Mouse (Mus musculus): ENCODE data around the gene Scyl2. TPM values are rescaled to one million over a fixed set of nuclear protein-coding genes. Genes with fewer than 3 reads are reported as not detected.
"Not testable (repeated sequence)": the region's sequence is repeated elsewhere in the genome, so short reads cannot be mapped to it uniquely, and the experiment has no call there.

Gene Scyl2
- polyA plus RNA-seq, 1 experiment, result 13.7 TPM

- no peak for DNase-seq (ENCODE audit: low read depth, low spot score)
- 79% methylated on average over 4 of the region's 4 CpGs for WGBS
Measured at GRCm38 (mm10) chr10:89681706-89682105, 4.4 kb downstream of the Scyl2 start.

GRCm38 (mm10) chr10:89680517-89680916 is 5.6 kb downstream of the Scyl2 start:
- DNase-seq (ENCODE audit: low read depth, low spot score), result no peak
- WGBS, result 77% methylated on average over 3 of the region's 3 CpGs

- no peak for DNase-seq (ENCODE audit: low read depth, low spot score)
- WGBS, result 94% methylated on average over 1 of the region's 1 CpGs
Measured at GRCm38 (mm10) chr10:89679448-89679847, 6.6 kb downstream of the Scyl2 start.

GRCm38 (mm10) chr10:89678054-89678453 is 8.0 kb downstream of the Scyl2 start:
- WGBS, result 81% methylated on average over 4 of the region's 4 CpGs
- DNase-seq (ENCODE audit: low read depth, low spot score), result no peak

- DNase-seq (ENCODE audit: low read depth, low spot score), result no peak
- 78% methylated on average over 4 of the region's 4 CpGs for WGBS
Measured at GRCm38 (mm10) chr10:89676609-89677008, 9.5 kb downstream of the Scyl2 start.

- WGBS, result 97% methylated on average over 5 of the region's 5 CpGs
Measured at GRCm38 (mm10) chr10:89670371-89670770, 15.7 kb downstream of the Scyl2 start.

GRCm38 (mm10) chr10:89667571-89667970 is 18.5 kb downstream of the Scyl2 start:
- 78% methylated on average over 7 of the region's 7 CpGs for WGBS
- no peak for DNase-seq (ENCODE audit: low read depth, low spot score)

More at GRCm38 (mm10) chr10:89670371-89670770, 15.7 kb downstream of the Scyl2 start:
- DNase-seq (ENCODE audit: low read depth, low spot score), result not testable (repeated sequence)

- DNase-seq (ENCODE audit: low read depth, low spot score), result no peak
- 81% methylated on average over 9 of the region's 9 CpGs for WGBS
Measured at GRCm38 (mm10) chr10:89665679-89666078, 20.4 kb downstream of the Scyl2 start.

- WGBS, result 89% methylated on average over 8 of the region's 8 CpGs
- no peak for DNase-seq (ENCODE audit: low read depth, low spot score)
Measured at GRCm38 (mm10) chr10:89664977-89665645, 21.0 kb downstream of the Scyl2 start.

- WGBS, result 80% methylated on average over 5 of the region's 5 CpGs
- no peak for DNase-seq (ENCODE audit: low read depth, low spot score)
Measured at GRCm38 (mm10) chr10:89656366-89656765, 29.7 kb downstream of the Scyl2 start.

- DNase-seq (ENCODE audit: low read depth, low spot score), result no peak
- 84% methylated on average over 8 of the region's 8 CpGs for WGBS
Measured at GRCm38 (mm10) chr10:89652912-89653311, 33.2 kb downstream of the Scyl2 start.

GRCm38 (mm10) chr10:89651691-89652090 is 34.4 kb downstream of the Scyl2 start:
- no peak for DNase-seq (ENCODE audit: low read depth, low spot score)
- WGBS, result 42% methylated on average over 1 of the region's 1 CpGs

- WGBS, result 41% methylated on average over 9 of the region's 9 CpGs
- DNase-seq (ENCODE audit: low read depth, low spot score), result no peak
Measured at GRCm38 (mm10) chr10:89646918-89647317, 39.2 kb downstream of the Scyl2 start.

- WGBS, result 83% methylated on average over 3 of the region's 3 CpGs
Measured at GRCm38 (mm10) chr10:89637001-89637400, 49.1 kb downstream of the Scyl2 start.

GRCm38 (mm10) chr10:89635018-89635417 is 51.1 kb downstream of the Scyl2 start:
- DNase-seq (ENCODE audit: low read depth, low spot score), result no peak
- WGBS, result 80% methylated on average over 5 of the region's 5 CpGs

More at GRCm38 (mm10) chr10:89637001-89637400, 49.1 kb downstream of the Scyl2 start:
- DNase-seq (ENCODE audit: low read depth, low spot score), result no peak

- no peak for DNase-seq (ENCODE audit: low read depth, low spot score)
- 93% methylated on average over 7 of the region's 7 CpGs for WGBS
Measured at GRCm38 (mm10) chr10:89633736-89634426, 52.2 kb downstream of the Scyl2 start.

GRCm38 (mm10) chr10:89633121-89633520 is 53.0 kb downstream of the Scyl2 start:
- WGBS, result 75% methylated on average over 4 of the region's 4 CpGs
- no peak for DNase-seq (ENCODE audit: low read depth, low spot score)

- DNase-seq (ENCODE audit: low read depth, low spot score), result no peak
- WGBS, result 42% methylated on average over 5 of the region's 5 CpGs
Measured at GRCm38 (mm10) chr10:89631831-89632230, 54.3 kb downstream of the Scyl2 start.

- DNase-seq (ENCODE audit: low read depth, low spot score), result no peak
Measured at GRCm38 (mm10) chr10:89630564-89630963, 55.5 kb downstream of the Scyl2 start.

GRCm38 (mm10) chr10:89630052-89630451 is 56.0 kb downstream of the Scyl2 start:
- WGBS, result 29% methylated on average over 3 of the region's 3 CpGs
- peak; percentile 67 for DNase-seq (ENCODE audit: low read depth, low spot score)

More at GRCm38 (mm10) chr10:89630564-89630963, 55.5 kb downstream of the Scyl2 start:
- 90% methylated on average over 1 of the region's 1 CpGs for WGBS

GRCm38 (mm10) chr10:89626714-89627113 is 59.4 kb downstream of the Scyl2 start:
- 83% methylated on average over 2 of the region's 2 CpGs for WGBS
- DNase-seq (ENCODE audit: low read depth, low spot score), result no peak
